Mouse (Mus musculus) CH12.LX (cell line): ENCODE measurements around the gene Ramp3. TPM values are rescaled to one million over a fixed set of nuclear protein-coding genes. Genes with fewer than 3 reads are reported as not detected.

Experiments
- DNase-seq: peaks from one replicate; pipeline ENCODE4 v3.0.0-alpha.2; 2013; ENCODE audit errors: extremely low read depth
- H3K27ac ChIP-seq: 2 replicates; pipeline ENCODE4 v1.5.1; 2012; ENCODE audit warnings: low read depth, mild to moderate bottlenecking, control low read depth, moderate library complexity; ENCODE audit not compliant: insufficient read depth
- H3K27me3 ChIP-seq: replicated peaks from 2 replicates; pipeline ENCODE3; 2012; ENCODE audit warnings: inconsistent platforms
- H3K36me3 ChIP-seq, 2 experiments: replicated peaks in 1 of 2; 2 replicates each; pipeline versions ENCODE3 to v1.6.1; 2012; ENCODE audit warnings: inconsistent platforms in 1 of 2, low read length in 1 of 2, mild to moderate bottlenecking in 1 of 2, mixed read lengths in 1 of 2, moderate library complexity in 1 of 2; ENCODE audit not compliant: control insufficient read depth in 1 of 2, insufficient read depth in 1 of 2
- H3K4me1 ChIP-seq, 2 experiments: 2 replicates each; pipeline ENCODE4 v1.6.1; 2012; ENCODE audit warnings: inconsistent platforms in 1 of 2, moderate library complexity in 1 of 2; ENCODE audit not compliant: insufficient read depth in 2 of 2, control insufficient read depth in 1 of 2
- H3K4me2 ChIP-seq: 2 replicates; pipeline ENCODE4 v1.6.1; 2012; ENCODE audit warnings: low read depth, mild to moderate bottlenecking, control low read depth; ENCODE audit not compliant: poor library complexity, insufficient read depth, severe bottlenecking
- H3K4me3 ChIP-seq, 3 experiments: fragments of 150-350 bp in 1 of 3; sonication (generic) in 1 of 3; replicated peaks in 1 of 3; 2 replicates each; pipeline versions ENCODE3 to v1.5.1; 2011 to 2012; ENCODE audit warnings: low read depth in 2 of 3, low read length in 2 of 3, mild to moderate bottlenecking in 2 of 3, moderate library complexity in 2 of 3, control low read depth in 1 of 3, improper control_type of control experiment in 1 of 3, inconsistent platforms in 1 of 3, mixed read lengths in 1 of 3; ENCODE audit not compliant: poor library complexity in 1 of 3
- H3K79me2 ChIP-seq: replicated peaks from 2 replicates; pipeline ENCODE4 v1.6.1; 2012; ENCODE audit warnings: mild to moderate bottlenecking, moderate library complexity; ENCODE audit not compliant: control insufficient read depth, poor library complexity, insufficient read depth, severe bottlenecking; ENCODE audit errors: extremely low read depth
- H3K9ac ChIP-seq: 2 replicates; pipeline ENCODE4 v1.6.1; 2012; ENCODE audit warnings: low read depth, mild to moderate bottlenecking, control low read depth, moderate library complexity; ENCODE audit not compliant: insufficient read depth
- H3K9me3 ChIP-seq: replicated peaks from 2 replicates; pipeline ENCODE3; 2012; ENCODE audit warnings: low read length, inconsistent platforms, mixed read lengths
- CHD1 ChIP-seq: IDR thresholded peaks from 2 replicates; pipeline ENCODE4 v1.6.1; 2012; ENCODE audit warnings: low read depth, low read length, improper control_type of control experiment, inconsistent platforms
- CTCF ChIP-seq, 2 experiments: IDR thresholded peaks in 1 of 2; conservative IDR thresholded peaks in 1 of 2; 2 replicates each; pipeline ENCODE4 v1.5.1; 2011 to 2012; ENCODE audit warnings: low read depth in 2 of 2, low read length in 2 of 2, improper control_type of control experiment in 1 of 2, inconsistent platforms in 1 of 2, mild to moderate bottlenecking in 1 of 2, moderate library complexity in 1 of 2
- ELF1 ChIP-seq: IDR thresholded peaks from 2 replicates; pipeline ENCODE4 v1.6.1; 2014; ENCODE audit warnings: low read depth, mild to moderate bottlenecking, inconsistent platforms, low read length, improper control_type of control experiment
- EP300 ChIP-seq: IDR thresholded peaks from 2 replicates; pipeline ENCODE4 v1.6.1; 2011; ENCODE audit warnings: low read length, improper control_type of control experiment
- IRF4 ChIP-seq: IDR thresholded peaks from 2 replicates; pipeline ENCODE4 v1.6.1; 2014; ENCODE audit warnings: low read depth, mild to moderate bottlenecking, inconsistent platforms, low read length, improper control_type of control experiment
- KAT2A ChIP-seq: IDR thresholded peaks from 2 replicates; pipeline ENCODE4 v1.6.1; 2012; ENCODE audit warnings: low read length, improper control_type of control experiment, inconsistent platforms; ENCODE audit not compliant: insufficient replicate concordance
- MEF2A ChIP-seq: IDR thresholded peaks from 2 replicates; pipeline ENCODE4 v1.6.1; 2014; ENCODE audit warnings: low read depth, mild to moderate bottlenecking, inconsistent platforms, low read length, improper control_type of control experiment, borderline replicate concordance
- MYC ChIP-seq: IDR thresholded peaks from 2 replicates; pipeline ENCODE4 v1.6.1; 2011; ENCODE audit warnings: low read depth, mild to moderate bottlenecking, improper control_type of control experiment, low read length
- POLR2AphosphoS2 ChIP-seq: IDR thresholded peaks from 2 replicates; pipeline ENCODE4 v1.6.1; 2011; ENCODE audit warnings: low read depth, low read length, improper control_type of control experiment
- RAD21 ChIP-seq: IDR thresholded peaks from 2 replicates; pipeline ENCODE4 v1.6.1; 2011; ENCODE audit warnings: low read depth, mild to moderate bottlenecking, low read length, improper control_type of control experiment, moderate library complexity
- SMC3 ChIP-seq: IDR thresholded peaks from 2 replicates; pipeline ENCODE4 v1.6.1; 2011; ENCODE audit warnings: low read depth, low read length, improper control_type of control experiment
- USF1 ChIP-seq: IDR thresholded peaks from 2 replicates; pipeline ENCODE4 v1.6.1; 2014; ENCODE audit warnings: low read depth, mild to moderate bottlenecking, inconsistent platforms, low read length, improper control_type of control experiment
- USF2 ChIP-seq: conservative IDR thresholded peaks from 2 replicates; pipeline ENCODE4 v1.6.1; 2011; ENCODE audit warnings: low read depth, low read length, improper control_type of control experiment
- ZC3H11A ChIP-seq: IDR thresholded peaks from 2 replicates; pipeline ENCODE4 v1.6.1; 2012; ENCODE audit warnings: low read depth, mild to moderate bottlenecking, inconsistent platforms, low read length, improper control_type of control experiment
- ZMIZ1 ChIP-seq: IDR thresholded peaks from 2 replicates; pipeline ENCODE4 v1.6.1; 2012; ENCODE audit warnings: low read depth, mild to moderate bottlenecking, inconsistent platforms, low read length, improper control_type of control experiment
- dilution Hi-C: fragments of 300-500 bp; cut with MboI; formaldehyde crosslinking; loops from 2 replicates; pipeline ENCODE4 v1.14.3; 2020; ENCODE audit warnings: low sequenced_read_pairs; ENCODE audit not compliant: extremely low pct_unique_long_range_greater_than_20kb, extremely low pct_ligation_motif_present
- in situ Hi-C: fragments of 300-500 bp; cut with MboI; formaldehyde crosslinking; loops from 3 replicates; pipeline ENCODE4 v1.14.3; 2019; ENCODE audit warnings: low sequenced_read_pairs, low pct_ligation_motif_present, low pct_unique_long_range_greater_than_20kb, mixed read lengths
- polyA plus RNA-seq: library from polyadenylated mRNA; unstranded; fragments of >175 nt; gene quantifications from 2 replicates; pipeline ENCODE4 v1.2.1, GENCODE M21; 2012; ENCODE audit warnings: low read depth; ENCODE audit not compliant: insufficient read length
- total RNA-seq, 2 experiments: library from RNA; depleted of rRNA; stranded (reverse); fragments of 300-350 nt in 1 of 2; fragments of >200 nt in 1 of 2; gene quantifications; 2 replicates each; pipeline ENCODE4 v1.2.3; 2012 to 2014

The Ramp3 gene
- total and polyA plus RNA-seq, 3 experiments = 0.21 TPM; not detected in 2

- H3K36me3 ChIP-seq = peaks cover 0 to 3% of the 10 kb centered on the region in 2 experiments
- H3K27ac ChIP-seq = no peak overlapping the region
- in situ Hi-C loops (no loop called here), dilution Hi-C loops (no loop called here)
- H3K4me1 ChIP-seq = peaks cover 9 to 22% of the 10 kb centered on the region in 2 experiments
- no peaks in the 10 kb centered on the region for H3K27me3 ChIP-seq
- peaks cover 17% of the 10 kb centered on the region for H3K79me2 ChIP-seq
- TF ChIP-seq ZMIZ1 = no peak
- no peak for TF ChIP-seq MEF2A
- TF ChIP-seq SMC3 = peak; percentile 26; the same call in 1 of the 2 replicates
- no peak for TF ChIP-seq USF1
- peak; percentile 8 to 64; a peak in 2 of 4 replicates for TF ChIP-seq CTCF (conservative IDR thresholded peaks at IDR 0.05 in 1 of 2, IDR thresholded peaks at IDR 0.05 in 1 of 2; ENCODE audit: low read depth in 2 of 2, low read length in 2 of 2)
- TF ChIP-seq USF2 = no peak
- TF ChIP-seq EP300 = no peak
- TF ChIP-seq CHD1 = no peak
- TF ChIP-seq MYC = 0 out of 2 replicates have a peak, but pooled peaks have one; percentile 27
- no peak for TF ChIP-seq IRF4
- TF ChIP-seq RAD21 = peak; percentile 56
- no peak for TF ChIP-seq POLR2AphosphoS2
- DNase-seq = peak; percentile 69
- H3K9me3 ChIP-seq = peaks cover 7% of the 10 kb centered on the region
- H3K4me3 ChIP-seq = no peak overlapping the region
- no peak overlapping the region for H3K4me2 ChIP-seq
- H3K9ac ChIP-seq = no peak overlapping the region
These were observed 28.7 kb upstream of the Ramp3 start for GRCm38 (mm10) chr11:6629655-6630054.

- no peaks in the 10 kb centered on the region for H3K79me2 ChIP-seq
- in situ Hi-C loops = no loop called here
- no peaks in the 10 kb centered on the region for H3K36me3 ChIP-seq
- no peak overlapping the region for H3K4me3 ChIP-seq
- no peak overlapping the region for H3K27ac ChIP-seq
- peak; percentile 43 for DNase-seq
- no peak for TF ChIP-seq KAT2A
- peak; percentile 16 to 71; a peak in 2 of 4 replicates for TF ChIP-seq CTCF (conservative IDR thresholded peaks at IDR 0.05 in 1 of 2, IDR thresholded peaks at IDR 0.05 in 1 of 2; ENCODE audit: low read depth in 2 of 2, low read length in 2 of 2)
- peak; percentile 30 for TF ChIP-seq SMC3
- TF ChIP-seq ZC3H11A = no peak
- TF ChIP-seq ELF1 = no peak
- no peak for TF ChIP-seq CHD1
- TF ChIP-seq, all 38 proteins: peak for 2
- dilution Hi-C loops = no loop called here
- peaks cover 6% of the 10 kb centered on the region for H3K9me3 ChIP-seq
- H3K4me1 ChIP-seq = peaks cover 0 to 8% of the 10 kb centered on the region in 2 experiments; a peak in 3 of 4 replicates
- no peaks in the 10 kb centered on the region for H3K27me3 ChIP-seq
- no peak overlapping the region for H3K4me2 ChIP-seq
- no peak overlapping the region for H3K9ac ChIP-seq
These were observed 22.2 kb upstream of the Ramp3 start for GRCm38 (mm10) chr11:6636150-6636549.
